ENCODE assay signal across 8 mouse cellular contexts in the genomic region with DNA sequence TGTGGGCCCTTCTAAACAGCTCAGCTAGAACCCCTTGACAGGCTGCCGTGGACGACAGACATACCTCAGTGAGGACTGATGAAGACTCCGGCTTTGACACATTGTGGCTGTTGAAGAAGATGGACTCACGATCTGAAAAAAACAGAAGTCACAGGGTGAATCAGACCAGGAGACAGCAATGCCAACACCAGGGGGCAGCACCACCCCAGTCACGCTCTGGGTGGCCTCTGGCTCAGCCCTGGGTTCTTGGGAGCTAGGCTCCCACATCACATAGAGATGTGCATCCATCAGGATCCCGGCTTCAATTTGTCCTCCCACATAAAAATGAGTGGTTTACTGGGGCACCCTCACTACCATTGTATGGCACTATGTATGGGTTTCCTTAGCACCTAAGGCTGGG. TPM values are rescaled to one million over a fixed set of nuclear protein-coding genes. Genes with fewer than 3 reads are reported as not detected.
DNase-seq lines count a peak whose midpoint lies in the region; ATAC-seq and TF ChIP-seq lines count a peak whose summit lies in the region.

No protein-coding gene starts in this region.

- H3K9me3 ChIP-seq in intestine, embryonic 15.5 days: no peaks in the 10 kb centered on the region
- H3K9me3 ChIP-seq in midbrain, embryonic 14.5 days (ENCODE audit: control insufficient read depth, low read length): no peaks in the 10 kb centered on the region

- ATAC-seq in intestine, embryonic 15.5 days: peak; percentile 58; the same call in 1 of the 2 replicates
- no peak for ATAC-seq in midbrain, embryonic 14.5 days (ENCODE audit: low FRiP score, low TSS enrichment)
- no peak for ATAC-seq in activated CD4-positive, CD25-positive, alpha-beta regulatory T cell, adult 4 months

- H3K4me2 ChIP-seq in intestine, embryonic 15.5 days (replicated peaks): no peak overlapping the region
- H3K4me2 ChIP-seq in midbrain, embryonic 14.5 days (ENCODE audit: low read length): no peak overlapping the region

- TF ChIP-seq POLR2A in small intestine, adult 2 months (IDR thresholded peaks at IDR 0.05; ENCODE audit: low read depth, low read length): no peak

- H3K27ac ChIP-seq in intestine, embryonic 15.5 days: no peak overlapping the region
- no peak overlapping the region for H3K27ac ChIP-seq in midbrain, embryonic 14.5 days (replicated peaks; ENCODE audit: low read depth, low read length)
- no peak overlapping the region for H3K27ac ChIP-seq in small intestine, adult 2 months (ENCODE audit: insufficient read depth, low read depth, low read length)

- peak; percentile 55 for DNase-seq in MN1 (ENCODE audit: low spot score)
- peak; percentile 86 for DNase-seq in cerebellum, adult 8-10 months
- peak; percentile 76 to 81 for DNase-seq in frontal cortex, postnatal 25 days (ENCODE audit: low spot score in 2 of 2)
- DNase-seq in left cerebral cortex, postnatal 36 days (ENCODE audit: low spot score in 2 of 2): peak; percentile 71 to 75
- peak; percentile 84 for DNase-seq in midbrain, embryonic 14.5 days

- peak; percentile 70 for TF ChIP-seq CTCF in small intestine, adult 2 months (IDR thresholded peaks at IDR 0.05; ENCODE audit: extremely low read depth, insufficient read length, insufficient replicate concordance, low read depth, low read length)

- H3K36me3 ChIP-seq in intestine, embryonic 15.5 days: peaks cover 5% of the 10 kb centered on the region
- H3K36me3 ChIP-seq in midbrain, embryonic 14.5 days (ENCODE audit: control insufficient read depth, insufficient read depth, low read length): no peaks in the 10 kb centered on the region; the same call in 1 of the 2 replicates
- H3K36me3 ChIP-seq in small intestine, adult 2 months (ENCODE audit: control insufficient read depth, insufficient read depth, low read length): peaks cover 88% of the 10 kb centered on the region

- H3K9ac ChIP-seq in intestine, embryonic 15.5 days: no peak overlapping the region
- no peak overlapping the region for H3K9ac ChIP-seq in midbrain, embryonic 14.5 days (replicated peaks; ENCODE audit: low read length)

- H3K4me1 ChIP-seq in intestine, embryonic 15.5 days (replicated peaks): peaks cover 7% of the 10 kb centered on the region; the same call in 1 of the 2 replicates
- H3K4me1 ChIP-seq in midbrain, embryonic 14.5 days (ENCODE audit: control insufficient read depth, insufficient read depth, low read length): no peaks in the 10 kb centered on the region
- H3K4me1 ChIP-seq in small intestine, adult 2 months (ENCODE audit: control insufficient read depth, insufficient read depth, insufficient read length, low read length): peaks cover 7% of the 10 kb centered on the region

- no peak overlapping the region for H3K4me3 ChIP-seq in intestine, embryonic 15.5 days (replicated peaks)
- no peak overlapping the region for H3K4me3 ChIP-seq in midbrain, embryonic 14.5 days (replicated peaks; ENCODE audit: low read depth, low read length)
- H3K4me3 ChIP-seq in small intestine, adult 2 months (ENCODE audit: low read depth, low read length): no peak overlapping the region

- intact Hi-C loops in left cerebral cortex, postnatal 36 days (cut with DNase I): loop anchor here (1.0 kb wide), 1 partner anchor 140 kb away; no protein-coding TSS in a partner anchor

- 62% methylated on average over 6 of the region's 6 CpGs for WGBS in intestine, embryonic 15.5 days
- WGBS in midbrain, embryonic 14.5 days: 61% methylated on average over 6 of the region's 6 CpGs
- 71% methylated on average over 6 of the region's 6 CpGs for WGBS in small intestine, adult 2 months

- H3K27me3 ChIP-seq in intestine, embryonic 15.5 days (replicated peaks): no peaks in the 10 kb centered on the region
- H3K27me3 ChIP-seq in midbrain, embryonic 14.5 days (ENCODE audit: control insufficient read depth, insufficient read depth, low read length): no peaks in the 10 kb centered on the region
- no peaks in the 10 kb centered on the region for H3K27me3 ChIP-seq in small intestine, adult 2 months (ENCODE audit: control insufficient read depth, insufficient read depth, low read length)

RNA-seq across cellular contexts. Expression of a gene that starts 24.3 kb away (rescaled TPM):
- 26.2 and 27.3 TPM in 2 replicates for polyA plus RNA-seq in intestine, embryonic 15.5 days (2015; fragmentation: Nextera tagmentation; extraction: Ambion mirVana)
- 100 to 1,000 TPM; 168 to 185 TPM for total RNA-seq in left cerebral cortex, postnatal 36 days (2021)
- 92.7 and 116 TPM in 2 replicates for polyA plus RNA-seq in midbrain, embryonic 14.5 days (2014; fragmentation: Nextera tagmentation; extraction: Ambion mirVana)
- polyA plus RNA-seq in small intestine, adult 2 months (2012; rRNA removed): 26.1 and 73.7 TPM in 2 replicates
- polyA plus RNA-seq in activated CD4-positive, CD25-positive, alpha-beta regulatory T cell, adult 4 months (2017; shearing (Covaris generic)): not detected

Comparison
In these comparisons a context has a peak if more than half of its experiments do, and no peak if none do; other contexts are left out.
1. RNA of a gene that starts 24.3 kb away (polyA plus RNA-seq): 92.7 to 116 TPM in midbrain, embryonic 14.5 days, 26.1 to 73.7 TPM in small intestine, adult 2 months and 26.2 to 27.3 TPM in intestine, embryonic 15.5 days; not detected in activated CD4-positive, CD25-positive, alpha-beta regulatory T cell, adult 4 months; every median in the first group is over 10 times any median in the second.
2. Peak in every context shown above with its lines, with median percentiles within 50 percentile points of each other: DNase-seq.